26 mouse cellular contexts compared by ENCODE assay signal in genomic region chr4:101043691-101044090, GRCm38 (mm10). TPM values are rescaled to one million over a fixed set of nuclear protein-coding genes. Genes with fewer than 3 reads are reported as not detected.
DNase-seq lines count a peak whose midpoint lies in the region; ATAC-seq lines count a peak whose summit lies in the region.
"Had no signal": no experiment of that assay in that cellular context is flagged by ENCODE, and none has a peak within 500 bp of the region (broad histone marks: within the 10 kb centered on the region; RNA-seq: fewer than 3 reads in every experiment).

No protein-coding gene starts in this region.

- DNase-seq in kidney, postnatal 10 days = peak; percentile 25
- DNase-seq in kidney, adult 18-20 months = no peak
- DNase-seq in heart, postnatal 10 days = peak; percentile 46 to 53
- DNase-seq in lung, postnatal 25 days (ENCODE audit: low spot score) = peak; percentile 31
- no peak for DNase-seq in urinary bladder, adult 18-20 months (ENCODE audit: low spot score in 2 of 2)
- no peak for DNase-seq in MN1 (ENCODE audit: low spot score)
- DNase-seq: adrenal gland, adult 2 months; cerebellum, adult 2 months; thymus, postnatal 25 days had no signal

- no peak overlapping the region for H3K4me2 ChIP-seq in limb, embryonic 13.5 days (replicated peaks)
- H3K4me2 ChIP-seq: forebrain, embryonic 15.5 days; hindbrain, embryonic 15.5 days; kidney, embryonic 15.5 days; liver, embryonic 12.5 days had no signal

- H3K4me1 ChIP-seq in limb, embryonic 13.5 days = peaks cover 8% of the 10 kb centered on the region; the same call in 1 of the 2 replicates
- H3K4me1 ChIP-seq: forebrain, embryonic 15.5 days; hindbrain, embryonic 15.5 days; kidney, embryonic 15.5 days; liver, embryonic 12.5 days had no signal

- intact Hi-C loops in heart, postnatal 10 days (cut with DNase I) = no loop called here

- H3K27ac ChIP-seq in limb, embryonic 13.5 days = no peak overlapping the region
- H3K27ac ChIP-seq: forebrain, embryonic 15.5 days; hindbrain, embryonic 15.5 days; kidney, embryonic 15.5 days; liver, embryonic 12.5 days; macrophage; midbrain, embryonic 10.5 days had no signal

- no peaks in the 10 kb centered on the region for H3K36me3 ChIP-seq in limb, embryonic 13.5 days
- H3K36me3 ChIP-seq: forebrain, embryonic 15.5 days; hindbrain, embryonic 15.5 days; kidney, embryonic 15.5 days; liver, embryonic 12.5 days; midbrain, embryonic 10.5 days had no signal

- H3K9ac ChIP-seq in limb, embryonic 13.5 days = no peak overlapping the region
- H3K9ac ChIP-seq: forebrain, embryonic 15.5 days; hindbrain, embryonic 15.5 days; kidney, embryonic 15.5 days; liver, embryonic 12.5 days had no signal

- no peak overlapping the region for H3K4me3 ChIP-seq in limb, embryonic 13.5 days
- H3K4me3 ChIP-seq: forebrain, embryonic 15.5 days; hindbrain, embryonic 15.5 days; kidney, embryonic 15.5 days; liver, embryonic 12.5 days; midbrain, embryonic 10.5 days had no signal

- peak; percentile 66; the same call in 1 of the 2 replicates for ATAC-seq in limb, embryonic 13.5 days (ENCODE audit: low FRiP score, low read depth)
- ATAC-seq: forebrain, embryonic 15.5 days; intestine, embryonic 16.5 days; liver, embryonic 12.5 days had no signal

- 85% methylated on average over 2 of the region's 2 CpGs for WGBS in limb, embryonic 13.5 days

- H3K27me3 ChIP-seq in limb, embryonic 13.5 days = no peaks in the 10 kb centered on the region
- H3K27me3 ChIP-seq: forebrain, embryonic 15.5 days; hindbrain, embryonic 15.5 days; kidney, embryonic 15.5 days; liver, embryonic 12.5 days had no signal

- H3K9me3 ChIP-seq in limb, embryonic 13.5 days = no peaks in the 10 kb centered on the region
- H3K9me3 ChIP-seq: forebrain, embryonic 15.5 days; hindbrain, embryonic 15.5 days; kidney, embryonic 15.5 days; liver, embryonic 12.5 days; midbrain, embryonic 10.5 days had no signal

RNA-seq across cellular contexts. Expression of gene Gm10577, which starts 23.2 kb away (rescaled TPM):
- not detected for total RNA-seq in heart, postnatal 10 days (2021)
- not detected in 2 replicates for polyA plus RNA-seq in limb, embryonic 13.5 days (2015; fragmentation: Nextera tagmentation; extraction: Ambion mirVana)
- total RNA-seq: adrenal gland, adult 2 months; common myeloid progenitor, adult 5-6 weeks; gastrocnemius, postnatal 4 days; layer of hippocampus, postnatal 14 days; left cerebral cortex, postnatal 25 days; monocyte, adult 5-6 weeks had no signal
- polyA plus RNA-seq: adrenal gland, adult 2 months; C2C12; cerebellum, adult 2 months; embryonic facial prominence, embryonic 11.5 days; forebrain, embryonic 15.5 days; heart, postnatal 0 days; hindbrain, embryonic 15.5 days; intestine, embryonic 16.5 days; kidney, embryonic 15.5 days; liver, embryonic 12.5 days; macrophage; midbrain, embryonic 10.5 days; neural tube, embryonic 11.5 days had no signal

RNA-seq across cellular contexts. Expression of gene Raver2, which starts 25.1 kb away (rescaled TPM):
- 1 to 10 TPM; 3.0 to 3.2 TPM for total RNA-seq in heart, postnatal 10 days (2021)
- polyA plus RNA-seq in limb, embryonic 13.5 days (2015; fragmentation: Nextera tagmentation; extraction: Ambion mirVana) = 12.7 and 14.3 TPM in 2 replicates
- polyA plus RNA-seq: macrophage had no signal

Comparison
In these comparisons a context has a peak if more than half of its experiments do, and no peak if none do; other contexts are left out.
1. DNase-seq: peak in kidney, postnatal 10 days (single experiment), heart, postnatal 10 days (2 of 2) and lung, postnatal 25 days (single experiment); none in kidney, adult 18-20 months (single experiment), urinary bladder, adult 18-20 months (0 of 2) and MN1 (single experiment).